Mouse (Mus musculus) intestine, embryonic 15.5 days (tissue): Measurements from ENCODE around the gene Dapk1. TPM values are rescaled to one million over a fixed set of nuclear protein-coding genes. Genes with fewer than 3 reads are reported as not detected.

ENCODE experiments used
- ATAC-seq: fragments of 200-750 bp; cut with Nextera tagmentation; 2 replicates; pipeline ENCODE4 v1.8.0; 2017; ENCODE audit warnings: moderate TSS enrichment, moderate library complexity
- H3K27ac ChIP-seq: fragments of 300-500 bp; sonication (generic); 2 replicates; pipeline ENCODE4 v1.5.1; 2015; ENCODE audit warnings: mild to moderate bottlenecking, inconsistent platforms
- H3K27me3 ChIP-seq: fragments of 300-500 bp; sonication (generic); replicated peaks from 2 replicates; pipeline ENCODE4 v1.6.1; 2015; ENCODE audit warnings: inconsistent platforms
- H3K36me3 ChIP-seq: fragments of 300-500 bp; sonication (generic); 2 replicates; pipeline ENCODE4 v1.6.1; 2015; ENCODE audit warnings: inconsistent platforms
- H3K4me1 ChIP-seq: fragments of 300-500 bp; sonication (generic); replicated peaks from 2 replicates; pipeline ENCODE4 v1.6.1; 2015; ENCODE audit warnings: inconsistent platforms
- H3K4me2 ChIP-seq: fragments of 300-500 bp; sonication (generic); replicated peaks from 2 replicates; pipeline ENCODE4 v1.6.1; 2015; ENCODE audit warnings: mild to moderate bottlenecking, inconsistent platforms
- H3K4me3 ChIP-seq: fragments of 300-500 bp; sonication (generic); replicated peaks from 2 replicates; pipeline ENCODE4 v1.5.1; 2015; ENCODE audit warnings: inconsistent platforms
- H3K9ac ChIP-seq: fragments of 300-500 bp; sonication (generic); 2 replicates; pipeline ENCODE4 v1.6.1; 2015; ENCODE audit warnings: inconsistent platforms
- H3K9me3 ChIP-seq: fragments of 300-500 bp; sonication (generic); 2 replicates; pipeline ENCODE4 v1.6.1; 2016; ENCODE audit warnings: inconsistent platforms
- WGBS: fragments of 180-500 bp; shearing (Covaris S2); methylation state at CpG from one replicate; pipeline ENCODE4 v1.1.7; 2015; 5-methylcytosine and 5-hydroxymethylcytosine counted together
- polyA plus RNA-seq: library from polyadenylated mRNA; unstranded; fragments of >200 nt; fragmentation: Nextera tagmentation; extraction: Ambion mirVana; gene quantifications from 2 replicates; pipeline ENCODE4 v1.2.1, GENCODE M21; 2015

Dapk1 gene
- polyA plus RNA-seq, 1 experiment from 2014 or later, result 11.8 TPM

- Histone ChIP-seq H3K36me3 (peaks cover 3% of the 10 kb centered on the region; the same call in 1 of the 2 replicates), H3K27me3 (no peaks in the 10 kb centered on the region), H3K9me3 (no peaks in the 10 kb centered on the region), H3K4me2 (peak overlapping the region; percentile 50), H3K4me1 (peaks cover 20% of the 10 kb centered on the region), H3K27ac (peak overlapping the region; percentile 62), H3K4me3 (no peak overlapping the region), H3K9ac (no peak overlapping the region)
- WGBS, result 10% methylated on average over 9 of the region's 9 CpGs
- ATAC-seq, result peak; percentile 87
Observed at GRCm38 (mm10) chr13:60737632-60738324, 136.0 kb downstream of the Dapk1 start.

DNA sequence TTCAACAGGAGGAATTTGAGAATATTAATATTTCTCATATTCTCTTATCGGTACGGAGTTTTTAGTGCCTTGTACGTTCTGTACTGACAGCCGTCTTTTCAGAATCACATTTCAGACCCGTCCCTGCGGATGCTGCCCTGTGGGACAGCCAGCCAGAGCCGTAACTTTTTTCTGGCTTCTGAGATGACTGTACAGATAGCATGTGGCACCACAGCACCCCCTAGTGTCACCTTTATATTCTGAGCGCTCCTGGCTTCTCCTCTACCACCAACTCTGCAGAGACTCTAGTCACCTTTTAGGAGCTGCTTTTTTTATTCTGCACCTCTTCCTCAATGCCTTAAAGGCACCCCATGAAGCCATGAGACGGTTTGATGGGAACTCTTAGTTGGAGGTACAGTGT is 136.7 kb downstream of the Dapk1 start:
- H3K27ac ChIP-seq, result peak overlapping the region; percentile 62
- H3K9ac ChIP-seq, result no peak overlapping the region
- peaks cover 20% of the 10 kb centered on the region for H3K4me1 ChIP-seq
- 13% methylated on average over 9 of the region's 9 CpGs for WGBS
- H3K9me3 ChIP-seq, result no peaks in the 10 kb centered on the region
- no peaks in the 10 kb centered on the region for H3K27me3 ChIP-seq
- H3K4me2 ChIP-seq, result peak overlapping the region; percentile 50
- peak; percentile 75 for ATAC-seq
- no peak overlapping the region for H3K4me3 ChIP-seq
- H3K36me3 ChIP-seq, result peaks cover 3% of the 10 kb centered on the region; the same call in 1 of the 2 replicates

DNA sequence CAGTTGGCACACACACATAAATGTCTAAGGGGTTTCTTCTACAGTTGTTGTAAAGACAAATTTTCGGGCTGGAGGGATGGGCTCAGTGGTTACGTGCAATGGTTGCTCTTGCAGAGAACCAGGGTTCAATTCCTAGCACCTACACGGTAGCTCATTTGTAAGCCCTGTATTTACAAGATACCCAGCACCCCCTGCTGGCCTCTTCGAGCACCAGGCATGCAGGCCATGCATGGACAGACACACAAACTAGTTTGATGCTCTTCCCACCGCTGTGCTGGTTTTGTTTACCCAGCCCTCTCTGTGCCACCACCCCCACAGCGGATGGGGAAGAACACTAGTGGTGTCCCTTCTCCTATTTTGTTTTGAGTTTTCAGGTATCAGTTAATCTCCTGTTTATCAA is 138.5 kb downstream of the Dapk1 start:
- Histone ChIP-seq H3K9me3 (no peaks in the 10 kb centered on the region), H3K4me1 (peaks cover 20% of the 10 kb centered on the region), H3K27me3 (no peaks in the 10 kb centered on the region), H3K4me2 (no peak overlapping the region), H3K9ac (no peak overlapping the region), H3K36me3 (peaks cover 3% of the 10 kb centered on the region; the same call in 1 of the 2 replicates), H3K4me3 (no peak overlapping the region), H3K27ac (no peak overlapping the region)
- ATAC-seq, result no peak
- WGBS, result 92% methylated on average over 6 of the region's 6 CpGs

DNA sequence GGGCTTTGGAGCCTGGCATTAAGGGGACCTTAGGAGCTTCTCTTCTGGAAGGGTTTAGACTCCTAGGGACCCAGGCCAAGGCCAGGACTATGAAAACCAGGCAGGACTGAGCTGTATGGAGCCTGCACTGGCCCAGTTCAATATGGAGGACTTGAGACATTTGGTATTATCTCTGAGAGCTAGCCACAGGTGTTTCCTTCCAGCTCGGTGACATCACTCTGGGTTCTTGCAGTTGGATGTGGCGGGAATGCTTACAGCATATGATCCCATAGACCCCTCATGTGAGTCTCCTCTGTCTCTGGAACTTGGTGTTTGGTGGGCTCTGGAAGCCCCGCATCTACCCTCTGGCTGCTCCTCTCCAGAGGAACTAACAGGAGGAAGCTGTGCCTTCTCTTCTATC is 140.9 kb downstream of the Dapk1 start:
- 89% methylated on average over 3 of the region's 3 CpGs for WGBS
- no peaks in the 10 kb centered on the region for H3K27me3 ChIP-seq
- peaks cover 3% of the 10 kb centered on the region; the same call in 1 of the 2 replicates for H3K36me3 ChIP-seq
- H3K9ac ChIP-seq, result no peak overlapping the region
- H3K4me3 ChIP-seq, result no peak overlapping the region
- peaks cover 6% of the 10 kb centered on the region for H3K4me1 ChIP-seq
- H3K4me2 ChIP-seq, result no peak overlapping the region
- no peaks in the 10 kb centered on the region for H3K9me3 ChIP-seq
- ATAC-seq, result no peak
- no peak overlapping the region for H3K27ac ChIP-seq

DNA sequence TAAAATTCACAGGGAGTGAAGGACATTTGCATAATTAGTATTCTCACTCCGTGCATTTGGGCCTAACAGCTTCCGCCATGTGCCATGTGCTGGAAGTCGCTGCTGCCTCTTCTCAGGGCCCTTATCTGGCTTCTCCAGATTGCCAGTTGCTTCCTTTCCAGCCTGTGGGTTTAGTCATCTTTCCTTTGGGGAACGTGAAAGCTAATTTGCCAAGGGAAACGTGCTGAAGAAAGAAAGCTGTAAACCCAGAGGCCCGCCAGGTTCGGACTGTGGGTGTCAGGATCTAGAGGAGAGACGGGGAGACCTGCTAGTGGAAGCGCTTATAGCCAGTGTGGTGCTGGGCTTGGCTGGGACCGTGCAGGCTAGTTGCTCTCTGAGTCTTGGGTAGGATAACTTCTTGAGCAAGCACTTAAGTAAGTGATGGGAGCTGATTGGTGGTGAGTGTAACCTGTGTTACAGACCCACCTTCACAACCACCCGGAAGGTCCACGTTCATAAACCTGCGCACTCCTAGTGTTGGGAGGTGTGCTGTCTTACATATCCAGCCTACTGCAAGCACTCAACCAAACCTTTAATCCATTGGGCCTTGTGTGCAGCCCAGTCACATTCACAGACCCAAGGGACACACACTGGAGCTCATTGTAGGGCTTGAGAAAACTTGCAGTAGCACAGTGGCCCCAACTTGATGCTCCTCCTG is 141.8 kb downstream of the Dapk1 start:
- Histone ChIP-seq H3K4me2 (no peak overlapping the region), H3K36me3 (peaks cover 3% of the 10 kb centered on the region; the same call in 1 of the 2 replicates), H3K4me3 (no peak overlapping the region), H3K9ac (no peak overlapping the region), H3K27me3 (no peaks in the 10 kb centered on the region), H3K4me1 (no peaks in the 10 kb centered on the region), H3K27ac (no peak overlapping the region), H3K9me3 (no peaks in the 10 kb centered on the region)
- WGBS, result 74% methylated on average over 13 of the region's 13 CpGs
- no peak for ATAC-seq

DNA sequence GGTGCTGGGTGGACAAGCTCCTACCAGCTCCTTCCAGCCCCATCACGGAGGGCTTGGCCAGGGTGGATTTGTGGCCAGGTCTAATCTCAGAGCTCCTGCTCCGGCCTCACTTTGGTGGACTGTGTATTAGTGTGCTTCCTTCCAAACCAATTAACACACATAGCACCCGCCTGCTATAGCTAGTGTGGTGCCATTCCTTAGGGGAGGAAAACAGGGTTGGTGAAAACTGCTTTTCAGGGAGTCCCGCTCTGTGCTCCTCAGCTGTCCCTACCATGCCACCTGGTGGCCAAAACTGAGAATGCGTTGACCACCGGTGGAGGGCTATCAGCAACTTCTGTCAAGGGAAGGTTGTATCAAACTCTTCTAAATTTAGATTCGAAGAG is 142.3 kb downstream of the Dapk1 start:
- Histone ChIP-seq H3K27me3 (no peaks in the 10 kb centered on the region), H3K4me1 (no peaks in the 10 kb centered on the region), H3K4me3 (no peak overlapping the region), H3K27ac (no peak overlapping the region), H3K9me3 (no peaks in the 10 kb centered on the region), H3K36me3 (peaks cover 3% of the 10 kb centered on the region; the same call in 1 of the 2 replicates), H3K4me2 (no peak overlapping the region), H3K9ac (no peak overlapping the region)
- peak; percentile 58; the same call in 1 of the 2 replicates for ATAC-seq
- 36% methylated on average over 7 of the region's 7 CpGs for WGBS

DNA sequence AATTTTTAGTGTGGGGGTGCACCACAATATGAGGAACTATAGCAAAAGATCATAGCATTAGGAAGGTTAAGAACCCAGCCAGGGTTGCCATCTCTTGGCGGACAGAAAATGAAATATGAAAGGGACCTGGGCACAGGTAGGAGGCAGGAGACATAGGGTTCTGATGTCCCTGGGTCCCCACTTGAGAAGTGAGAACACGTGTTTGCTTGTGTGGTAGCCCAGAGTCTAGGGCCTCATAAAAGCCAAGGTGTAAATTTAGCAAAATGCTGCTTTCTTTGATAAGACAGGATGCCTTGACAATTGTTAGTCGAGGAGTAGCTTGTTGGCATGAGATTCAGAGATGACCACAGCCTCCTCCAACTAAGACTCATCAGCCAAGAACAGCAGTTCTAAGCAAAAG is 143.0 kb downstream of the Dapk1 start:
- H3K4me1 ChIP-seq, result no peaks in the 10 kb centered on the region
- no peak overlapping the region for H3K4me2 ChIP-seq
- no peak for ATAC-seq
- H3K9me3 ChIP-seq, result no peaks in the 10 kb centered on the region
- H3K9ac ChIP-seq, result no peak overlapping the region
- no peak overlapping the region for H3K27ac ChIP-seq
- WGBS, result 87% methylated on average over 3 of the region's 3 CpGs
- H3K36me3 ChIP-seq, result peaks cover 3% of the 10 kb centered on the region; the same call in 1 of the 2 replicates
- H3K27me3 ChIP-seq, result no peaks in the 10 kb centered on the region
- no peak overlapping the region for H3K4me3 ChIP-seq

DNA sequence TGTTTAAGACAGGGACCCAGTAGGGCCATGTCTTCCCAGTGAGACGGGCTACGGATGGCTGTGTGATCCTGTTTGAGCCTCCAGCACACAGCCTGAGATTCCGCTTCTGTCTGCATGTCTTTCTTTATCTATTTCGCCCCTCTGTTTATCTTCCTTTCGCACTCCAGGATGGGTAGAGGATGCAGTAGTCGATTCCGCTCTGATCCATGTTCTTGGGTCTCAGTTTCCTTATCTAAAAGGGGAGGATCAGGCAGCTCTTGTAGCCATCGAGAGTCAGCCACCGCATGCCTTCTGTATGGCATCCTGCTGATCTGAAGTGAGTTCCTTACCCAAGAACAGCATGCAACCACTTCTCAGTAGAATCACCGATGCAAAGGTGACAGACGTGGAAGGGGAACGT is 143.6 kb downstream of the Dapk1 start:
- no peak overlapping the region for H3K4me2 ChIP-seq
- H3K27ac ChIP-seq, result no peak overlapping the region
- H3K4me3 ChIP-seq, result no peak overlapping the region
- H3K4me1 ChIP-seq, result no peaks in the 10 kb centered on the region
- no peak for ATAC-seq
- WGBS, result 89% methylated on average over 12 of the region's 12 CpGs
- H3K36me3 ChIP-seq, result no peaks in the 10 kb centered on the region; the same call in 1 of the 2 replicates
- no peak overlapping the region for H3K9ac ChIP-seq
- H3K9me3 ChIP-seq, result no peaks in the 10 kb centered on the region
- no peaks in the 10 kb centered on the region for H3K27me3 ChIP-seq

DNA sequence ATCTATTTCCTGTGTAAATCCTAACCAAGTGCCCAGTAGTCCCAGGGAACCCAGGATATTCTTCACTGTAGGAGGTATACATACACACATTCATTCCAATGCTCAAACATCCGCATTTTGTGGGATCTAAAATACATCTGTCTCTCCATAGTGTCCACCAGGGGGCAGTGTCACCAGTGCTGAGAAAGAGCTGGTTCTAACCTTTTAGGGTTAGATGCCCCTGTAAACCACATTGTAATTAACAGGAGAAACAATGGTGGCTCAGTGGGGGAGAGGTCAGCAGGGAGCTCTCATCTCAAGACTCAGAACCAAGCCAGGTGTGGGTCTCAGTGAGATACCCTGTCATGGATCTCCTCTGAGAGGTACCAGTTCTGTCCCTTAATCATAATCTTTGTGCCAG is 144.5 kb downstream of the Dapk1 start:
- no peak overlapping the region for H3K4me3 ChIP-seq
- no peaks in the 10 kb centered on the region for H3K9me3 ChIP-seq
- ATAC-seq, result no peak

DNA sequence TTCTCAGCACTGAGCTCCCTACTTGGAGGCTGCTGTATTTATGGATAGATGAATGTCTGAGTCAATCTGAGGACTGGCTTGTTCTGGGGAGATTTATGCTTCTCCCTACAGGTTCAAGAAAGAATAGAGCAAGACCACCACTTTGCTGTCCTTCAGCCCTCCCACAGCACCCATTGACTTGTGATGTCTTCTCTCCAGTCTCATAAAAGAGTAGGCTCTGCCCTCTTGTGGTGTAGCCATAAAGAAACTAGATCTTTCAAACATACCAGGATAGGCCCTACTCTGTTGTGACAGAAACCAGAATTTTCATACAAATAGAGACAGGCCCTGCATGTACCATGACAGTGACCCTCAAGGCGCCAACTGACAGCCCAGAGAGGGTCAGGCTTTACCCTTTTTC is 145.5 kb downstream of the Dapk1 start:
- ATAC-seq, result no peak
- H3K36me3 ChIP-seq, result no peaks in the 10 kb centered on the region

More for the DNA sequence above, 144.5 kb downstream of the Dapk1 start:
- H3K9ac ChIP-seq, result no peak overlapping the region
- no peaks in the 10 kb centered on the region for H3K4me1 ChIP-seq
- H3K4me2 ChIP-seq, result no peak overlapping the region
- WGBS, result 41% methylated on average over 1 of the region's 1 CpGs
- H3K27ac ChIP-seq, result no peak overlapping the region
- H3K36me3 ChIP-seq, result no peaks in the 10 kb centered on the region
- H3K27me3 ChIP-seq, result no peaks in the 10 kb centered on the region

GRCm38 (mm10) chr13:60748556-60748955 is 146.8 kb downstream of the Dapk1 start:
- Histone ChIP-seq H3K9me3 (no peaks in the 10 kb centered on the region), H3K9ac (no peak overlapping the region), H3K36me3 (no peaks in the 10 kb centered on the region), H3K4me1 (no peaks in the 10 kb centered on the region), H3K4me2 (no peak overlapping the region), H3K27me3 (no peaks in the 10 kb centered on the region), H3K27ac (no peak overlapping the region), H3K4me3 (no peak overlapping the region)
- no peak for ATAC-seq
- 88% methylated on average over 2 of the region's 2 CpGs for WGBS

More for the DNA sequence above, 145.5 kb downstream of the Dapk1 start:
- H3K27me3 ChIP-seq, result no peaks in the 10 kb centered on the region
- H3K4me2 ChIP-seq, result no peak overlapping the region
- no peaks in the 10 kb centered on the region for H3K4me1 ChIP-seq
- no peak overlapping the region for H3K4me3 ChIP-seq
- H3K9ac ChIP-seq, result no peak overlapping the region
- WGBS, result 72% methylated on average over 1 of the region's 1 CpGs
- H3K27ac ChIP-seq, result no peak overlapping the region
- H3K9me3 ChIP-seq, result no peaks in the 10 kb centered on the region

- H3K36me3 ChIP-seq, result no peaks in the 10 kb centered on the region
Observed at GRCm38 (mm10) chr13:60750930-60751329, 149.2 kb downstream of the Dapk1 start.

More at GRCm38 (mm10) chr13:60750930-60751329, 149.2 kb downstream of the Dapk1 start:
- Histone ChIP-seq H3K27ac (no peak overlapping the region), H3K9me3 (no peaks in the 10 kb centered on the region), H3K4me3 (no peak overlapping the region), H3K4me1 (no peaks in the 10 kb centered on the region), H3K9ac (no peak overlapping the region), H3K4me2 (no peak overlapping the region), H3K27me3 (no peaks in the 10 kb centered on the region)
- ATAC-seq, result no peak
- WGBS, result 86% methylated on average over 7 of the region's 7 CpGs
